8 mouse cellular contexts compared by ENCODE assay signal in the genomic region with DNA sequence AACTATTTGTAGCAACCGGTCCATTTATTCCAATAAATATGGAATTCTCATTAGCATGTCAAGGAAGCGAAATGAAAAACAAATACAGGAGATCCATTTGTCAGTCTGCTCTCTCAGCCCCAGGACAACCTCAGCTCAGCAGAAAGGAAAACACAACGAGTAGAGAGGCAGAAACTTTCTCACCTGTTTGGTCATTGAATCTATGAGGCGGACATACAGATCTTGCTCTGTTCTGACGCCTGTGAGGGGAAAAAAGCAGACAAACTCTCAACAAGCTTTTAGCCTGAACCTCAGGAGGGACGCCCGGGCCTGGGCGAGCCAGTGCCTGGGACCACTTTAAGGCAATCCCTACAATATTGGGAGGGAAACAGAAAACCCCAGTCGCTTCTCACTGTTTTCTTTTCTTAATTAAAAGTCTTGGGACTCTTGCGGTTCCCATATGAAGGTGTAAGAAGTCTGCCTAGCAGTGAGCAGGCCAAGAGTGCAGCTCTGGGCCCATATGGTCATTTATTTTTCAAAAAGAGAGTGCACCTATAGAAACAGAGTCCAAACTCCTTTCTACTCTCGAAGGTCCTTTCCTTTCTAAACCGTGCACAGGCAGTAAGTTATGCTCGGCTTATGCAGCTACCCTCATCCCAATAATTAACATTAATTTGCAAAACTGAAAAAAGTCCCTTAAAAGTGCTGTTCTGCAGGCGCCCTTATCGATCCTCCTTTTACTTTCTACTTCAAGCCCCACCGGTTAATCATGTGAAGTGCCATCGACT. TPM values are rescaled to one million over a fixed set of nuclear protein-coding genes. Genes with fewer than 3 reads are reported as not detected.
DNase-seq lines count a peak whose midpoint lies in the region; ATAC-seq and TF ChIP-seq lines count a peak whose summit lies in the region.

No protein-coding gene starts in this region.

- no peak for TF ChIP-seq EP300 in heart, adult 2 months (IDR thresholded peaks at IDR 0.05; ENCODE audit: insufficient read depth, low read depth, low read length)

- intact Hi-C loops in heart, adult 2 months (cut with DNase I), result loop anchor here (5.0 to 10.0 kb wide), 2 partner anchors 460 to 1018 kb away; no protein-coding TSS in a partner anchor

- DNase-seq in heart, adult 2 months, result peak in 1 of 2 experiments; percentile 35
- DNase-seq in heart, adult 9 months (ENCODE audit: low spot score in 2 of 2), result no peak
- peak; percentile 54 for DNase-seq in embryo, embryonic 11 days
- no peak for DNase-seq in ovary, postnatal 14 days (ENCODE audit: low spot score)
- no peak for DNase-seq in thymus, adult 18-20 months

- H3K27ac ChIP-seq in heart, adult 2 months, result peak overlapping the region; percentile 92
- peak overlapping the region; percentile 98 for H3K27ac ChIP-seq in hindbrain, embryonic 13.5 days
- H3K27ac ChIP-seq in midbrain, embryonic 15.5 days, result peak overlapping the region; percentile 93

- no peak for TF ChIP-seq CTCF in heart, adult 2 months (IDR thresholded peaks at IDR 0.05)

- H3K9ac ChIP-seq in heart, adult 2 months (ENCODE audit: low read depth, low read length), result peak overlapping the region; percentile 87; the same call in 1 of the 2 replicates
- peak overlapping the region; percentile 99 for H3K9ac ChIP-seq in hindbrain, embryonic 13.5 days
- H3K9ac ChIP-seq in midbrain, embryonic 15.5 days, result peak overlapping the region; percentile 73

- peak overlapping the region; percentile 77 for H3K4me2 ChIP-seq in hindbrain, embryonic 13.5 days
- peak overlapping the region; percentile 77 for H3K4me2 ChIP-seq in midbrain, embryonic 15.5 days

- no peak for ATAC-seq in hindbrain, embryonic 13.5 days (ENCODE audit: low FRiP score)
- ATAC-seq in midbrain, embryonic 15.5 days (replicated peaks), result no peak
- no peak for ATAC-seq in frontal cortex, adult (ENCODE audit: low TSS enrichment)

- no peaks in the 10 kb centered on the region for H3K9me3 ChIP-seq in hindbrain, embryonic 13.5 days
- no peaks in the 10 kb centered on the region for H3K9me3 ChIP-seq in midbrain, embryonic 15.5 days

- H3K36me3 ChIP-seq in heart, adult 2 months (ENCODE audit: control insufficient read depth, insufficient read depth, low read length), result peaks cover 2% of the 10 kb centered on the region; the same call in 1 of the 2 replicates
- peaks cover 6% of the 10 kb centered on the region; the same call in 1 of the 2 replicates for H3K36me3 ChIP-seq in hindbrain, embryonic 13.5 days
- H3K36me3 ChIP-seq in midbrain, embryonic 15.5 days (replicated peaks), result no peaks in the 10 kb centered on the region

- H3K4me3 ChIP-seq in heart, adult 2 months, result peak overlapping the region; percentile 81
- peak overlapping the region; percentile 79 for H3K4me3 ChIP-seq in hindbrain, embryonic 13.5 days
- peak overlapping the region; percentile 60 for H3K4me3 ChIP-seq in midbrain, embryonic 15.5 days

- 15% methylated on average over 17 of the region's 17 CpGs for WGBS in heart, adult 2 months
- WGBS in hindbrain, embryonic 13.5 days, result 3% methylated on average over 17 of the region's 17 CpGs
- 4% methylated on average over 17 of the region's 17 CpGs for WGBS in midbrain, embryonic 15.5 days

- no peaks in the 10 kb centered on the region for H3K79me2 ChIP-seq in heart, adult 2 months (replicated peaks; ENCODE audit: control insufficient read depth, insufficient read depth, low read length)

- H3K4me1 ChIP-seq in heart, adult 2 months (ENCODE audit: control insufficient read depth, insufficient read depth, low read length), result peaks cover 1% of the 10 kb centered on the region; the same call in 1 of the 2 replicates
- H3K4me1 ChIP-seq in hindbrain, embryonic 13.5 days (replicated peaks), result peaks cover 68% of the 10 kb centered on the region
- H3K4me1 ChIP-seq in midbrain, embryonic 15.5 days, result peaks cover 52% of the 10 kb centered on the region

- peaks cover 7% of the 10 kb centered on the region for H3K27me3 ChIP-seq in heart, adult 2 months (ENCODE audit: control insufficient read depth, insufficient read depth, low read length)
- H3K27me3 ChIP-seq in hindbrain, embryonic 13.5 days, result peaks cover 28% of the 10 kb centered on the region
- H3K27me3 ChIP-seq in midbrain, embryonic 15.5 days (replicated peaks), result peaks cover 5% of the 10 kb centered on the region; the same call in 1 of the 2 replicates

- TF ChIP-seq POLR2A in heart, adult 2 months (IDR thresholded peaks at IDR 0.05; ENCODE audit: insufficient read depth, low read depth, low read length), result peak; percentile 33; the same call in 1 of the 2 replicates

RNA-seq across cellular contexts. Expression of gene Ebf3, which starts 1.9 kb away (rescaled TPM):
- total RNA-seq in heart, adult 2 months (2021), result 1 to 10 TPM; 6.1 to 7.5 TPM
- polyA plus RNA-seq in heart, adult 2 months (2012; rRNA removed), result 5.0 and 6.0 TPM in 2 replicates
- 22.2 and 27.7 TPM in 2 replicates for polyA plus RNA-seq in hindbrain, embryonic 13.5 days (2015; fragmentation: Nextera tagmentation; extraction: Ambion mirVana)
- 14.6 and 14.9 TPM in 2 replicates for polyA plus RNA-seq in midbrain, embryonic 15.5 days (2015; fragmentation: Nextera tagmentation; extraction: Ambion mirVana)
